Mouse (Mus musculus) gastrocnemius, postnatal 25 days (tissue): ENCODE measurements at regions not wholly inside any gene's neighbourhood (a gene's known extent, or its start where the extent isn't known, plus 50 kb on each side); places are given as distances from the start of the nearest gene placed in this dataset.

ENCODE experiments used
- DNase-seq: peaks from one replicate; pipeline ENCODE4 v3.0.0; 2022

DNA sequence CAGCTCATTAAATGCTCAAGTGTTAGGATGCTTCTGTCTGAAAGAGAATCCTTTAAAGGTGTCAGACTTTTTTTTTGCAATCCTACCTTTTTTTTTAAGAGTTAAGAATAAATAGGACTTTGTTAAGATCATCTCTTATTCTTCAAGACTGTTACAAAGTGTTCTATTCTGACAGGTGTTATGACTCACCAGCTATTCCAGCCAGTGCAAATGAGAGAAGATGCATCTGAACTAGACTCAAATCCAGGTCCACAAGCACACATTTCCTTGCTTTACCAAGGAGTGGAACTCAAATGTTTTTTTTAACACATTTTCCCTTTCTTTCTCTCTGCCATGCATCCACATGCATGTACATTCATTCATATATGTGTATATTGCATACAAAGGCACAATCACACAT is 98.4 kb upstream of the Atp10a start:
- DNase-seq, result no peak

DNA sequence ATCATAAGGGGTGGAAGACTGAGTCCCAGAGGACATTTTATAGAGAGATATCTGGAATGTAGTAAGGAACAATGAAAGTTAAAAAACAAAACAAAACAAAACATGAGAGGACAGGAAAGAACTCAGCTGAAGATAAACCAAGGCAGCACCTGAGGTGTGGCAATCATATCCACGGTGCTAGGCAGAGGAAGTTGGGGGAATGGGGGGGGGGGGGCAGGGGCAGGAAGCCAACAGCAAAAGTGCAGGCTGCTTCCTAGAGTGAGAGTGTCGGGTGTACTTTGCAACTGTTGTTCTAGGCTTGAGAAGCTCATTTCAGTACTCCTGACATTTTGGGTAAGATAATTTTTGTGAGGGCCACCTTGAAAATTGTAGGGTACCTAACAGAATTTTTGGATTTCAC is 87.2 kb upstream of the Atp10a start:
- DNase-seq, result no peak

DNA sequence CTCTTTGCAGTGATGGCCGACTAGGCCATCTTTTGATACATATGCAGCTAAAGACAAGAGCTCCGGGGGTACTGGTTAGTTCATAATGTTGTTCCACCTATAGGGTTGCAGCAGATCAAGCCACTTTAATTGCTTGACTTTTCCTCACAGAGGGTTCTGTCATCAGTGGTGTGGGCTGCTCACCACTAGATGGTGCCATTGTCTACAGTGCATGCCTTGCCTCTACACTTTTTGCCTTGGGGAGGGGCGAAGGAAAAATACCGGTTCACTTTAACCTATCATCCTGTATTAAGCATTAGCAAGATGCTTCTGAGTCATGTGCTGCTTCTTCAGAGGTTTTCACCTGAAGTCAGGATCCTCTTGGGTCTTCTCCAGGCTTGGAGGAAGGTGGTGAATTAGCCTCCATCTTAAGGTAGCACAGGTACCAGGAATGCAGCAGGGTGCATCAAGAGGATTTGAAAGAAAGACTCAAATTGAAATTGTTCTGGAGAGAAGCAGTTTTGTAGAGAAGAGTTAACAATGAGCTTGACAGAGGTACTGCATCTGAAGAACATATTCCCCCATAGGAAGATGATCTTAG is 71.6 kb upstream of the Atp10a start:
- peak; percentile 10 for DNase-seq

DNA sequence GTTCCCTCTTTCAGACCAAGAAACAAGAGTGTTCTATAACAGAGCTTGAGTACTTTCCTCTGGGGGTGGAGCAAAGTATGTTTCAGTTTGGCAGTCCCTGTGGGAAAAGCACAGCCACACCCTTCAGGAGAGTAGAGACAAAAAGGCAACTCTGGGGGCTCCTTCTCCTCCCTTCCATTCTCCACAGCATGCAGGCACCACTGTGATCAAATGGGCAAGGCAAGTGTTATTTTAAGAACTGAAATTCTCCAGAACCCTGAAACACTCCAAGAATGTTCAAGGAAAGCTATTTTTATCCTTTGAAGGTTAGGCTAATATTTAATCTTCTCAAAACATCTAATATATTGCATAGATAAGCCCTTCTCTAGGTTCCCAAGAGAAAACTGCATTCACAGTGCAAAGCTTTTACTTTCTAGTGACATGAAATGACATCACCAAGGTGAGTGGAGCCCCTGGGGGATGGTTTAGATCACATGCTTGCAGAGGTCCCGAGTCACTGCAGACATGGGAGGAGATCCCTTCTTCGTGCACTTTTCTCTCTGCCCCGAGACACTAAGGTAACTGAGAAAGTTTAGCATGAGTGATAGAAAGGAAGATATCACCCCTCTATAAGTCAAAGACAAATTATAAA is 70.2 kb upstream of the Atp10a start:
- DNase-seq, result no peak

DNA sequence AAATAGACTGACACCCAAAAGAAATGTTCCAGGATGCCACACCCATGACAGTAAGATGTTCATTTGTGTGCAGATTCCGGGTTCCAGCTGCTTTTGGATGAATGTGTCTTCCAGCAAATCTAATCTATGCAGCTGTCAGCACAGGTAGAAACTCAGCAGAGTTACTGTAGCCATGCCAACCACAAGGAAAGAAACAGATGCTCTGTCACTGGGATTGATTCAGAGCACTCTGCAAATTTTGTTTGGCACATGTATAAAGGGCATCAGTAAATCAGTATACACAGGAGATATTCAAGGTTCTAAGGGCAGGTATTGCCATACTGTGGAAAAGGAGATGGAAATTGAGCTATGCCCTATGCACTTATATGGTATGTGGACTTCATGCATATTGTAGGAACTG is 60.0 kb upstream of the Atp10a start:
- no peak for DNase-seq
